Mouse (Mus musculus): ENCODE results near the gene Lama2. TPM values are rescaled to one million over a fixed set of nuclear protein-coding genes. Genes with fewer than 3 reads are reported as not detected.
A peak's percentile ranks its signal among the peaks of the same experiment; 100 is the strongest.

Gene Lama2
- polyA plus RNA-seq, 1 experiment from 2014 or later = 5.7 TPM

DNA sequence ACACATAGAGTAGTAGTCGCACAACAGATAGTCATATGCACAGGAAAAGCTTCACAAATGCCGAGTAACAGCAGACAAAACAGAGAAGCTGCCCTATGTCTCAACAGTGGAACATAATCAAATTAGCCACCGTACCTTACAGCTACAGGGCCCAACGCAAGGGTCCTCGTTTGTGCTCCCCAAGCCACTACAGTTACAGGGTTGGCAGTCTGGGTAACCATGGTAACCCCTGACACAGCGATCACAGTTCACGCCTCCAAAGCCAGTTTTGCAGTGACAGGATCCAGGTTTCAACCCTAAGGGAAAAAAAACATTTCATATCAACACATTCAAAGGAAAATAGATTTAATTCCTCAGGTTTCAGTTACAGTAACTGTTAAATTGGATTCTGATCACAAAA, 275.3 kb downstream of the Lama2 start:
- 36% methylated on average over 7 of the region's 7 CpGs for WGBS
- Histone ChIP-seq H3K9me3 (no peaks in the 10 kb centered on the region), H3K4me1 (replicated peaks) (no peaks in the 10 kb centered on the region), H3K9ac (no peak overlapping the region), H3K27ac (replicated peaks) (no peak overlapping the region), H3K27me3 (no peaks in the 10 kb centered on the region), H3K4me3 (no peak overlapping the region), H3K36me3 (no peaks in the 10 kb centered on the region), H3K4me2 (no peak overlapping the region)
- no peak for ATAC-seq (ENCODE audit: low FRiP score, low read depth)

DNA sequence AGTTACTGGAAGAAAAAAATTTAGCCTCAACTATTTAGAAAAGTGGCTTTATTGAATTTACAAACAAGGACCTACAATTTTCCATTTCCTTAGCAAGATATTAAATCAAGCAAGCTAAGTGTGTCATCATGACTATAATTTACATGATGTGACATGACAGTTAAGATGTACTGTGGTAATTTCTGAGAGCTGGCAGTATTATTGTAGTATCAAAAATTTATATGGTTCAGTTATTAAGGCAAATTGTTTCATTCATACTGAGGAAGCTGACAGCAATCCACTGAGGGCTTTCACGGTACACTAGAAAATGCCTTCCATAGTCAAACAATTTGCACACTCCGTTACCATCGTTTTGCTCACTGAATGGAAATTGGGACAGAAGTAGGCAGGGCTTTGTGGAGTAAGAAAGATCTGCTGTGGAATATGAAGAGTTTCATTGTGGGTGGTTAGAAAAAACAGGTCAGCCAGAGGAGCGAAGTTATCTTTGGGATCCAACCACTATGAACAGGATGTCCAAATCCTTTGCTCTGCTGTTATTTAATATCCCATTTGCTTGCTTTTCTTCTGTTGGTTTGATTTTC, 297.1 kb downstream of the Lama2 start:
- no peak overlapping the region for H3K27ac ChIP-seq (replicated peaks)
- ATAC-seq (ENCODE audit: low FRiP score, low read depth) = peak; percentile 30; the same call in 1 of the 2 replicates
- no peak overlapping the region for H3K9ac ChIP-seq
- H3K36me3 ChIP-seq = no peaks in the 10 kb centered on the region
- H3K4me1 ChIP-seq (replicated peaks) = no peaks in the 10 kb centered on the region
- WGBS = 30% methylated on average over 4 of the region's 4 CpGs
- H3K4me3 ChIP-seq = no peak overlapping the region
- no peaks in the 10 kb centered on the region for H3K9me3 ChIP-seq
- H3K4me2 ChIP-seq = no peak overlapping the region
- no peaks in the 10 kb centered on the region for H3K27me3 ChIP-seq

DNA sequence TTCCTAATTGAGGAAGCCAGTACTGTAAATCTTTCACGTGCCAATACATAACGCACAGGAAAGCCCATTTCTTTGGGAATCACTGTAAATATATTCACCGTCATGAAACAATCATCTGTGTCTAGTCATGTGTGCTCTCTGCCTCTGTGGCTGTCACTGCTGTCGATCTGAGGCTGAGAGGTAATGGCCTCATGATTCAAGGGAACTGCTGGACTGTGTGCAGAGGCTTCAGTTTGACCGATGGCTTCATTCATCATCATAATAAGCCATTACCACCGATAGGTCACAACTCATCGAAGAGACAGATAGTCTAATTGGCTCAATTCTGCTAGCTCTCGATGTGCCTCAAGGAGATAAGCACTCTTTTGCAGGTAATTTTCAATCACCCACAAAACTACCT, 312.1 kb downstream of the Lama2 start:
- Histone ChIP-seq H3K27me3 (no peaks in the 10 kb centered on the region), H3K36me3 (no peaks in the 10 kb centered on the region), H3K4me3 (no peak overlapping the region), H3K9me3 (no peaks in the 10 kb centered on the region), H3K9ac (no peak overlapping the region), H3K27ac (replicated peaks) (no peak overlapping the region), H3K4me1 (replicated peaks) (no peaks in the 10 kb centered on the region), H3K4me2 (no peak overlapping the region)
- no peak for ATAC-seq (ENCODE audit: low FRiP score, low read depth)
- 61% methylated on average over 8 of the region's 8 CpGs for WGBS

DNA sequence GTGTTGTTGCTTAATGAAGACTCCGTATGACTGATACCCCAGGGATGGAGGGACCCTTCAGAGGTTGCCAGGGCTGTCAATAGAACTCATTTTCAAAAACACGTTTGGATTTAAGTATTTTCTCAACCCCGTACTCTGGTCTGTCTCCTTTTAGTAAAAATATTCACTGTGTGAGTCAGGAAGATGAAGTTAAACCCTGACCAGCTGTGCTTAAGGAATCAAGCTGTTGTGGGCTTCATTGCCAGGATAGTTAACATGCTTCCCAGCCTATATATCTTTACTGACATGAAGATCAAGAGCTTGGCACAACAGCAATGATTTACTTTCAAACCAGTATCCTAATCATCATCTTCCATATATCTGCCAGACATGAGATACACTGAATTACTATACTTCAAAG, 314.3 kb downstream of the Lama2 start:
- Histone ChIP-seq H3K9ac (no peak overlapping the region), H3K4me2 (no peak overlapping the region), H3K36me3 (no peaks in the 10 kb centered on the region), H3K9me3 (no peaks in the 10 kb centered on the region), H3K27ac (replicated peaks) (no peak overlapping the region), H3K4me3 (no peak overlapping the region), H3K27me3 (no peaks in the 10 kb centered on the region), H3K4me1 (replicated peaks) (no peaks in the 10 kb centered on the region)
- ATAC-seq (ENCODE audit: low FRiP score, low read depth) = no peak
- WGBS = 63% methylated on average over 3 of the region's 3 CpGs

DNA sequence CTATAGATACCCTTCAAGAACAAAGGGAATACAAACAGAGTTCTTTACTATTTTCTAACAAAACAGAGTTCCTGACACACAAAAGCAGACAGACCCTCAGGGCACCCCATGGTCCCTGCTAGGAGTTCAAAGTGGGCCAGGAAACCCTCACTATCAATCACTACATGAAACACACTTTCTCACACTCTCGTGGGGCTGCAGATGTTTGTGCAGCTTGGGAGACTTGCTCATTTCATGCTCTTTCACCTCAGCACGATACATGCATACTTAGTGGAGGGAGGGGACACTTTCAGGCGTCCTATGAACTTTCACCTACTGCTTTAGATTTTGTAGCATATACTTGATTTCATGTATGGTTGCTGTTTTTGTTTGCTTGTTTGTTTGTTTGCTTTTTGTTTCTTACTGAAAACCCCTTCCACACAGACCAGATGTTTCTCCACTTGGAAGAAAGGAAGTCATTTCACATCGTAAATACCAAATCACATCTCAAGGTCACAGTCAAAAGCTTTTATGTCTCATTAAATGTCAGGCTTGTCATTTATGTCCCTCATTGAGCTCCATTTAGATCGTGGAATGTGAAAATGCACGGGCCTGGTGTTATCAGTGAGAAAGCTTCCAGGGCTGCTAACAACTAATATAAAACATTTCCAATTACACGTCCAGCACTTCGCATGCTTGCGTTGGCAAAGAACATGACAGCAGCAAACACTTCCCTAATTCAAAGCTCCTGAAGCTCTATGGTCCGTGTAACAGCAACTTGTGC, 334.3 kb downstream of the Lama2 start:
- Histone ChIP-seq H3K4me2 (no peak overlapping the region), H3K9me3 (no peaks in the 10 kb centered on the region), H3K4me3 (no peak overlapping the region), H3K27ac (replicated peaks) (no peak overlapping the region), H3K36me3 (no peaks in the 10 kb centered on the region), H3K9ac (no peak overlapping the region), H3K27me3 (no peaks in the 10 kb centered on the region), H3K4me1 (replicated peaks) (0 out of 2 replicates have a peak, but pooled peaks cover 3% of the 10 kb centered on the region)
- 41% methylated on average over 10 of the region's 10 CpGs for WGBS
- no peak for ATAC-seq (ENCODE audit: low FRiP score, low read depth)

DNA sequence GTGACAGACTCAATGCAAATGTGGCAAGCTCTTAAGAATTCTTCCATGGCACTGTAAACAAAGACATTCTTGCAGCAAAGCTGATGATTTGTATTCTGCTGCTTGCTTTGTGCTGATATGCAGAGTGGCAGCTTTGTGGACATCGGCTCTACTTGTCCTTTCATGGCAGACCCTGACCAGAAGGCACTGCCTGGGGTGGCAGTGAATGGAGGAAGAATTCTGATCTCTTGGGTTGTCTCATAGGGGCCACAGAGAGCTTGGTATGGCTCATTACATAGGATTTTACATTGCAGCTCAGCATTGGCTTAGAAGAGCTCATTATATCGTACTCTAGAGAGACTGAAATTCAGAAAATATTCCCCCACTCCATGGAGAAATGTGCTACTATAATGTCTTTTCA, 352.1 kb downstream of the Lama2 start:
- H3K36me3 ChIP-seq = no peaks in the 10 kb centered on the region
- no peak overlapping the region for H3K9ac ChIP-seq
- H3K27me3 ChIP-seq = no peaks in the 10 kb centered on the region
- H3K27ac ChIP-seq (replicated peaks) = no peak overlapping the region
- no peak overlapping the region for H3K4me2 ChIP-seq
- WGBS = 40% methylated on average over 2 of the region's 2 CpGs
- H3K4me1 ChIP-seq (replicated peaks) = no peaks in the 10 kb centered on the region
- H3K9me3 ChIP-seq = no peaks in the 10 kb centered on the region
- no peak overlapping the region for H3K4me3 ChIP-seq
- no peak for ATAC-seq (ENCODE audit: low FRiP score, low read depth)

DNA sequence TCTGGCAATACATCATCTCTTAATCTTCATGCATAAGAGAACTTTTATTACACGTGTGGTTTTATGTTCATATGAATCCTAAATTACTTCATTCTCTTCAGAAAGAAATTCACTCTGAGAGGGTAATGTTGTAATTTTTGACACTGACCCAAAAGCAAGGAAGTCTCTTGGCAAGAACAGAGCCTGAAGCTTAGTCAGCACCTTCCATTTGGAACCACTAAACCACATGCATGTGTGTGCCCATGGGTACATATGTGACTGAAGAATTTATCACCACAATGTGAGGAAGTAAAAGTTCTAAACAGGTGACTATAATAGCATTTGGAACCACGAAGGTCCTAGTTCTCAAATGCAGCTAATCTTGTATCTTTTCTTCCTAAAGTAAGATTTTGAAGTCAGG, 353.7 kb downstream of the Lama2 start:
- no peak overlapping the region for H3K27ac ChIP-seq (replicated peaks)
- no peaks in the 10 kb centered on the region for H3K36me3 ChIP-seq
- H3K9me3 ChIP-seq = no peaks in the 10 kb centered on the region
- H3K9ac ChIP-seq = no peak overlapping the region
- no peak for ATAC-seq (ENCODE audit: low FRiP score, low read depth)
- no peak overlapping the region for H3K4me2 ChIP-seq
- 68% methylated on average over 2 of the region's 2 CpGs for WGBS
- H3K27me3 ChIP-seq = no peaks in the 10 kb centered on the region
- no peak overlapping the region for H3K4me3 ChIP-seq
- no peaks in the 10 kb centered on the region for H3K4me1 ChIP-seq (replicated peaks)

DNA sequence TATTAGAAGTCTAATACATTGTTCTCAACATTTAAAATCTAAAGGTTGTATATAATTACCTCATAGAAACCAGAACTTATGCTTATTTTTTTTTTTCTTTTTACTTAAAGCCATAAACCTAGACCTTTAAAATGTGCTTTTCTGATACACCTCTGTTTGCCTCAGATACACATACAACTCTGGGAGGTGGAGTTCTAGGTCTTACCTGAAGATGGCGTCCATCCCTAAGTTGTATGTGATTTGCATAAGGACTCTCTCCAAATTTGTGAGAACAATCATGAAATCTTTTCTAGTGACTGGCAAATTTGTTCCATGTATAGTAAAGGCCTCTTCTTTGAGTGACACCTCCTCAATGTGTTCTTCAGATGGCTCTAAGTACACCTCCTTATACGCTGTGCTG, 354.8 kb downstream of the Lama2 start:
- H3K27ac ChIP-seq (replicated peaks) = no peak overlapping the region
- 52% methylated on average over 2 of the region's 2 CpGs for WGBS
- H3K27me3 ChIP-seq = no peaks in the 10 kb centered on the region
- no peak for ATAC-seq (ENCODE audit: low FRiP score, low read depth)
- no peaks in the 10 kb centered on the region for H3K4me1 ChIP-seq (replicated peaks)
- H3K9me3 ChIP-seq = no peaks in the 10 kb centered on the region
- H3K4me3 ChIP-seq = no peak overlapping the region
- no peaks in the 10 kb centered on the region for H3K36me3 ChIP-seq
- no peak overlapping the region for H3K4me2 ChIP-seq
- H3K9ac ChIP-seq = no peak overlapping the region

DNA sequence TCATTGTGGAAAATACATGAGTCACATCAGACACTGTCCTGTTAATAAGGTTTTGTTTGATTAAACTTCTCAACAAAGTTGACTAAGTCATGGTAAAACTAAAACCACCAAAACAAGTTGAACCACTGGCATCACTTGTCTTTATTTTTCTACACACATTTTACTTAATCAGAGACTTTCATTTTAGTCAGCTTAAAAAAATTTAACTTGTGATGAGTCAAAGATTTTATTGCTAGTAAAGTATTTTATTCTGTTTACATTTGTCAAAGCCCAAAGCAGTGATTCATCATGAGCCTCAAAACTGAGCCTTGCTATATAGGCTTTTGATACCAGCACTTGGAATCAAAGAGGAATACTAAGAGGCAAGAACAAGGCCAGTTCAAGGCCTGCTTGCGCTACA, 369.8 kb downstream of the Lama2 start:
- Histone ChIP-seq H3K4me3 (no peak overlapping the region), H3K27me3 (no peaks in the 10 kb centered on the region), H3K4me1 (replicated peaks) (no peaks in the 10 kb centered on the region), H3K9ac (no peak overlapping the region), H3K9me3 (no peaks in the 10 kb centered on the region), H3K4me2 (no peak overlapping the region), H3K36me3 (no peaks in the 10 kb centered on the region), H3K27ac (replicated peaks) (no peak overlapping the region)
- ATAC-seq (ENCODE audit: low FRiP score, low read depth) = no peak
- 98% methylated on average over 1 of the region's 1 CpGs for WGBS

DNA sequence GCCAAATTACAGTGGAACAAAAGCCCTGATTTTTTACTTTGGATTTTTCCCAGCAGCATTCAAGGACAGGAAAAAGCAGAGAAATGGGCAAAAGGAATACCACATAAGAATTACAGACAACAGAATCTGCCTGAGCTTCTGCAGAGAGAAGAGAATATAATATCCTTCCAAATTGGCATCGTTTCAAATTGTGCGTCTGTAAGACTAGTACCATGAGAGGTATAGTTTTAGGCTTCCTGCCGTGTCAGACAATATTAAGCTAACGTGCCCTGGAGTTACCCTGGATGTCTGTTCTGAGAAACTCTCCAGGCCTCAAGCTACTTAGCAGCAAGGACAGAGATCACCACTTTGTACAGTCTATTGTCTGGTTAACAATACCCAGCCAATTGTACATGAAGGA, 384.8 kb downstream of the Lama2 start:
- no peak overlapping the region for H3K4me3 ChIP-seq
- no peak overlapping the region for H3K9ac ChIP-seq
- H3K4me2 ChIP-seq = no peak overlapping the region
- H3K4me1 ChIP-seq (replicated peaks) = 0 out of 2 replicates have a peak, but pooled peaks cover 5% of the 10 kb centered on the region
- no peak overlapping the region for H3K27ac ChIP-seq (replicated peaks)
- WGBS = 29% methylated on average over 4 of the region's 4 CpGs
- H3K36me3 ChIP-seq = no peaks in the 10 kb centered on the region
- no peaks in the 10 kb centered on the region for H3K9me3 ChIP-seq
- H3K27me3 ChIP-seq = no peaks in the 10 kb centered on the region
- no peak for ATAC-seq (ENCODE audit: low FRiP score, low read depth)

DNA sequence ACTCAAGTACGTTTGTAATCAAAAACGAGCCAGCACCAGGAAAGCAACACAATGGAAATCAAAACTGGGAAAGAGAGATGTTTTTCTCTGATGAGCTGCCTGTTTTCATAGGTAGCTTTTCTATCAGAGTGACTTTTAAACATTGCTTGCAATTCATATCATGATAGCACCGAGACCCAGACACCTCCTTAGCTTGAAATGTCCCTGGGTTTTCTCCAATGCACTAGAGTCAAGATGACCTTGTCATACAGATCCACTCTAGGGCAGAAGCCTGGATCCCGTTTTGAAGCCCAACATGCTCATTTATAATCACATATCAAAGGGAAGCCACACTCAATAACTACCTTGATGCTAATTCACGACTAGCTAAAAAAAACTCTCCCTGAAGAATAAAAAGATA, 386.0 kb downstream of the Lama2 start:
- no peak for ATAC-seq (ENCODE audit: low FRiP score, low read depth)

DNA sequence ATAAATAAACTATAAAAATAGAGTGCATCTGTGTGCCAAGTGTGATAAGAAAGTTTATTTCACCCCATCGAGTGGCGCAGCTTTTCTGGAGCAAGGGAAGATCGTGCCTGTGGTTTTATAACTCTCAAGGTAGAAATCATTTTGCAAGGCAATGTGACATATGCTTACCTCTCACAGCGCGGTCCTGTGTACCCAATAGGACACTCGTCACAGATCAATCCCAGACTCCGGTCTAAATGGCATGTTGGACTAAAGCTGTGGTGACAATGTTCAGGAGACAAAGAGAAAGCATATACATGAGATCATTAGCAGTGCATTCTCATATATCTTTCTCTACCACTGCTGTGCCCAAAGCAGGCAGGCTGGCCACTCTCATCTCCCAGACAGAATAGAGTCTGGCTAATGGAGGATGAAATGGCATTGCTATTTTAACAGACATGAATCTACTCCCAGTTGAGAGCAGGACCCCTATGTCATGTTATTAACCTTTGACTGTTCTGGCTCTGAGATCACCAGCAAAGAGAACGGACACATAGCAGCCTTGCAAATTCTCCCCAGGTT, 395.7 kb downstream of the Lama2 start:
- Histone ChIP-seq H3K9ac (no peak overlapping the region), H3K4me2 (no peak overlapping the region), H3K27ac (replicated peaks) (no peak overlapping the region), H3K4me1 (replicated peaks) (0 out of 2 replicates have a peak, but pooled peaks cover 7% of the 10 kb centered on the region), H3K27me3 (no peaks in the 10 kb centered on the region), H3K36me3 (no peaks in the 10 kb centered on the region), H3K9me3 (no peaks in the 10 kb centered on the region), H3K4me3 (no peak overlapping the region)
- ATAC-seq (ENCODE audit: low FRiP score, low read depth) = no peak
- 70% methylated on average over 8 of the region's 8 CpGs for WGBS

More for the DNA sequence above, 386.0 kb downstream of the Lama2 start:
- Histone ChIP-seq H3K9me3 (no peaks in the 10 kb centered on the region), H3K4me1 (replicated peaks) (0 out of 2 replicates have a peak, but pooled peaks cover 5% of the 10 kb centered on the region), H3K27me3 (no peaks in the 10 kb centered on the region), H3K36me3 (no peaks in the 10 kb centered on the region), H3K4me3 (no peak overlapping the region), H3K27ac (replicated peaks) (no peak overlapping the region), H3K9ac (no peak overlapping the region), H3K4me2 (no peak overlapping the region)
- WGBS = 88% methylated on average over 5 of the region's 5 CpGs

Data from hindbrain, embryonic 15.5 days (tissue).